Mouse (Mus musculus) adipocyte (in vitro differentiated cells): ENCODE results near the gene Lcn10.
A peak's percentile ranks its signal among the peaks of the same experiment; 100 is the strongest.
"Not testable (repeated sequence)": the region's sequence is repeated elsewhere in the genome, so short reads cannot be mapped to it uniquely, and the experiment has no call there.

ENCODE experiments used
- DNase-seq: peaks from one replicate; pipeline ENCODE4 v3.0.0-alpha.2; 2016; ENCODE audit warnings: low spot score

Lcn10 gene

GRCm38 (mm10) chr2:25682426-25682825, at the start of gene Lcn10:
TSS of gene Lcn10 (plus strand) at chr2:25682726.
- DNase-seq: no peak

GRCm38 (mm10) chr2:25633616-25634015, 48.9 kb upstream of the Lcn10 start:
- DNase-seq: no peak

GRCm38 (mm10) chr2:25634046-25634445, 48.5 kb upstream of the Lcn10 start:
- DNase-seq: no peak

- DNase-seq: peak; percentile 18
Measured at GRCm38 (mm10) chr2:25639890-25640289, 42.6 kb upstream of the Lcn10 start.

GRCm38 (mm10) chr2:25652902-25653301, 29.6 kb upstream of the Lcn10 start, which contains the start of gene Lcn8:
TSS of gene Lcn8 (plus strand) at chr2:25653120.
- DNase-seq: no peak

- DNase-seq: no peak
Measured at GRCm38 (mm10) chr2:25654502-25654901, 28.0 kb upstream of the Lcn10 start.

GRCm38 (mm10) chr2:25656691-25657090, 25.8 kb upstream of the Lcn10 start:
- DNase-seq: peak; percentile 6

- no peak for DNase-seq
Measured at GRCm38 (mm10) chr2:25657246-25657645, 25.3 kb upstream of the Lcn10 start.

- no peak for DNase-seq
Measured at GRCm38 (mm10) chr2:25657652-25658051, 24.9 kb upstream of the Lcn10 start, which contains the start of gene Lcn5. TSS of gene Lcn5 (plus strand) at chr2:25657952.

GRCm38 (mm10) chr2:25660279-25660678, 22.2 kb upstream of the Lcn10 start:
- no peak for DNase-seq

GRCm38 (mm10) chr2:25661245-25661970, 21.1 kb upstream of the Lcn10 start:
- no peak for DNase-seq

GRCm38 (mm10) chr2:25663511-25663910, 19.0 kb upstream of the Lcn10 start:
- DNase-seq: peak; percentile 41

GRCm38 (mm10) chr2:25664125-25664524, 18.4 kb upstream of the Lcn10 start:
- no peak for DNase-seq

GRCm38 (mm10) chr2:25666516-25666915, 16.0 kb upstream of the Lcn10 start:
- no peak for DNase-seq

GRCm38 (mm10) chr2:25676486-25676885, 6.0 kb upstream of the Lcn10 start, which contains the start of gene Lcn6:
TSS of gene Lcn6 (plus strand) at chr2:25676786.
- no peak for DNase-seq

GRCm38 (mm10) chr2:25679559-25679958, 3.0 kb upstream of the Lcn10 start:
- no peak for DNase-seq

- DNase-seq: no peak
Measured at GRCm38 (mm10) chr2:25686941-25687340, 4.4 kb downstream of the Lcn10 start.

GRCm38 (mm10) chr2:25694605-25695004, 12.1 kb downstream of the Lcn10 start:
- DNase-seq: peak; percentile 64

GRCm38 (mm10) chr2:25696951-25697350, 14.4 kb downstream of the Lcn10 start:
- DNase-seq: no peak

- DNase-seq: no peak
Measured at GRCm38 (mm10) chr2:25698696-25699095, 16.2 kb downstream of the Lcn10 start.

- not testable (repeated sequence) for DNase-seq
Measured at GRCm38 (mm10) chr2:25699743-25700142, 17.2 kb downstream of the Lcn10 start, which contains the start of gene Obp2a. TSS of gene Obp2a (plus strand) at chr2:25700043.

- DNase-seq: no peak
Measured at GRCm38 (mm10) chr2:25701001-25701400, 18.5 kb downstream of the Lcn10 start.

GRCm38 (mm10) chr2:25703706-25704105, 21.2 kb downstream of the Lcn10 start:
- DNase-seq: no peak
